Mouse (Mus musculus) heart, adult 10 weeks (tissue): ENCODE measurements around the gene Ptx3. TPM values are rescaled to one million over a fixed set of nuclear protein-coding genes. Genes with fewer than 3 reads are reported as not detected.

Experiments used
- polyA plus RNA-seq: library from polyadenylated mRNA; stranded (reverse); fragments of 350-450 nt; fragmentation: Illumina TruSeq; extraction: RNeasy Lipid Tissue Mini Kit (QIAGEN cat#74804); gene quantifications from one replicate; pipeline ENCODE4 v1.2.3, GENCODE M21; 2014; ENCODE audit warnings: low read depth, low replicate concordance

The Ptx3 gene
- polyA plus RNA-seq: 0.94 TPM

GRCm38 (mm10) chr3:66219655-66220191 lies at the start of gene Ptx3:
Ptx3 (plus strand) TSS chr3:66219910.

Other genes starting within 250 kb of the Ptx3 start
- gene Veph1, start 76.9 kb downstream of the Ptx3 start, polyA plus RNA-seq: not detected